Mouse (Mus musculus) common myeloid progenitor, adult 5-6 weeks (primary cell): Measurements from ENCODE around the gene Lctl. TPM values are rescaled to one million over a fixed set of nuclear protein-coding genes. Genes with fewer than 3 reads are reported as not detected.
"Not testable (repeated sequence)": the region's sequence is repeated elsewhere in the genome, so short reads cannot be mapped to it uniquely, and the experiment has no call there.

Experiments
- ATAC-seq: replicated peaks from 2 replicates; pipeline ENCODE4 v1.8.0; 2016; ENCODE audit warnings: low read depth, mild to moderate bottlenecking, moderate TSS enrichment, inconsistent platforms; ENCODE audit not compliant: poor library complexity, severe bottlenecking
- total RNA-seq: library from RNA; stranded (forward); fragments of 200-1000, 187-1606 nt; gene quantifications from 2 replicates; pipeline ENCODE4 v1.2.3, GENCODE M21; 2017

Lctl gene
- total RNA-seq, 1 experiment from 2014 or later = 0.18 TPM

GRCm38 (mm10) chr9:64178610-64178973, 61.6 kb downstream of the Lctl start:
- peak; percentile 42; the same call in 1 of the 2 replicates for ATAC-seq

GRCm38 (mm10) chr9:64178974-64179646, 62.2 kb downstream of the Lctl start, which contains the start of gene Snapc5:
TSS of gene Snapc5 (plus strand) at chr9:64179274.
- ATAC-seq = peak; percentile 89

GRCm38 (mm10) chr9:64183295-64183694, 66.3 kb downstream of the Lctl start:
- ATAC-seq = not testable (repeated sequence)

GRCm38 (mm10) chr9:64184166-64184840, 67.4 kb downstream of the Lctl start:
- ATAC-seq = no peak

Other genes starting within 250 kb of the Lctl start
- 0.69 and 1.2 TPM in 2 replicates for gene Smad6, start 95.1 kb upstream of the Lctl start, total RNA-seq
- gene Zwilch, start 56.0 kb downstream of the Lctl start, total RNA-seq = 136 and 138 TPM in 2 replicates
- gene Rpl4, start 56.2 kb downstream of the Lctl start, total RNA-seq = 3,431 and 3,472 TPM in 2 replicates
- 37.7 and 44.9 TPM in 2 replicates for gene Snapc5, start 62.1 kb downstream of the Lctl start, total RNA-seq
- 0.46 and 2.0 TPM in 2 replicates for gene Uchl4, start 118.1 kb downstream of the Lctl start, total RNA-seq
- gene Map2k1, start 136.5 kb downstream of the Lctl start, total RNA-seq = 31.0 and 45.5 TPM in 2 replicates
- 302 and 344 TPM in 2 replicates for gene Tipin, start 164.4 kb downstream of the Lctl start, total RNA-seq
- gene Dis3l, start 224.1 kb downstream of the Lctl start, total RNA-seq = 15.3 and 22.0 TPM in 2 replicates